Mouse (Mus musculus): Measurements from ENCODE around the gene Wdr20. TPM values are rescaled to one million over a fixed set of nuclear protein-coding genes. Genes with fewer than 3 reads are reported as not detected.

The Wdr20 gene
- total and polyA plus RNA-seq, 3 experiments: 18.8 to 25.8 TPM; not detected in 1

DNA sequence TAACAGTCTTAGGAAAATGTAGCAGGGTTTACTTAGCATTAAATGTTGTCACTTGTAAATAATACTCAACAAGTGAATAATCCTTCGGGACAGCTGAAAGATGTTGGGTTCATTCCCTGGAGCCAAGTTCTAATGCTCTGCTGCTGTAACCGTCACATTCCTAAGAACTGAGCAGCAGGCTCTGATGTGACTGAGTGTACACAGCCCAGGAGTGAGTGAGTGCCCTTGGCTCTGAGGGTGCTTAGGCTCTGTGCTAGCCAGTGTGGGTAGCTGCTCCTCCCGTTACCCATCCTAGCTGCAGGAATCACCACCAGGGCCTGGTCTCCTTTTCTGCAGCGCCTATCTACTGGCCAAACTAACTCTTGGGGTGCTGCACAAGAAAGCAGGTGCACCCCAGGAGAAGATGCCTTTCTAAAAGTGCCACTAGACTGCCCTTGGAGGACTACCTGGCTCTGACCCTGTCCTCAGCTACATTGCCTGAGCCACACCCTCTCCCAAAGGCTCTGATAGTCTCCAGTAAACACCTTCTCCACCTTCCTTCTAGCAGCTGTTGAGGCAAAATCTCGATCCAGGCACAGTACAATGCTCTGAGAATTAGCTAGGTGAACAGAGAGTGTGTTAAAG, 65.0 kb downstream of the Wdr20 start:
- no peaks in the 10 kb centered on the region for H3K4me1 ChIP-seq (ENCODE audit: control insufficient read depth in 1 of 2, insufficient read depth in 2 of 2, low read length in 2 of 2)
- H3K9ac ChIP-seq (ENCODE audit: control insufficient read depth, low read depth, low read length, poor library complexity, severe bottlenecking): no peak overlapping the region
- H3K27me3 ChIP-seq (ENCODE audit: control insufficient read depth in 1 of 2, insufficient read depth in 2 of 2, low read length in 2 of 2): no peaks in the 10 kb centered on the region
- DNase-seq (ENCODE audit: low read depth, low spot score): no peak
- no peak overlapping the region for H3K4me3 ChIP-seq (ENCODE audit: control insufficient read depth in 1 of 2, insufficient read depth in 1 of 2, low read depth in 2 of 2, low read length in 2 of 2)
- no peaks in the 10 kb centered on the region for H3K9me3 ChIP-seq (replicated peaks; ENCODE audit: insufficient read depth, low read length)
- H3K27ac ChIP-seq (ENCODE audit: control insufficient read depth, low read depth, low read length): no peak overlapping the region
- H3K79me2 ChIP-seq (ENCODE audit: control insufficient read depth, insufficient read depth, low read length, poor library complexity): no peaks in the 10 kb centered on the region
- H3K36me3 ChIP-seq (ENCODE audit: control insufficient read depth in 1 of 2, insufficient read depth in 2 of 2, low read length in 2 of 2): no peaks in the 10 kb centered on the region
- TF ChIP-seq MXI1 (IDR thresholded peaks at IDR 0.05; ENCODE audit: low read depth, low read length): no peak
- no peak for TF ChIP-seq HCFC1 (IDR thresholded peaks at IDR 0.05; ENCODE audit: low read depth, low read length)
- no peak for TF ChIP-seq EP300 (IDR thresholded peaks at IDR 0.05; ENCODE audit: low read depth in 1 of 2, low read length in 2 of 2)
- TF ChIP-seq SMC3 (IDR thresholded peaks at IDR 0.05; ENCODE audit: low read depth, low read length): no peak
- no peak for TF ChIP-seq ZMIZ1 (IDR thresholded peaks at IDR 0.05; ENCODE audit: low read depth, low read length)
- TF ChIP-seq MEF2A (IDR thresholded peaks at IDR 0.05; ENCODE audit: extremely low read depth, insufficient replicate concordance, low read depth, low read length, poor library complexity, severe bottlenecking): no peak
- TF ChIP-seq MYB (IDR thresholded peaks at IDR 0.05; ENCODE audit: low read depth, low read length): no peak
- no peak for TF ChIP-seq POLR2A (IDR thresholded peaks at IDR 0.05; ENCODE audit: control insufficient read depth in 1 of 2, insufficient read depth in 1 of 2, low read depth in 1 of 2, low read length in 2 of 2, poor library complexity in 1 of 2)
- TF ChIP-seq RCOR1 (IDR thresholded peaks at IDR 0.05; ENCODE audit: low read depth, low read length): no peak
- no peak for TF ChIP-seq UBTF (IDR thresholded peaks at IDR 0.05; ENCODE audit: borderline replicate concordance, insufficient read depth, low read depth, low read length)
- TF ChIP-seq GABPA (IDR thresholded peaks at IDR 0.05; ENCODE audit: low read depth, low read length): no peak
- no peak for TF ChIP-seq TBP (IDR thresholded peaks at IDR 0.05; ENCODE audit: low read depth, low read length)
- TF ChIP-seq ETS1 (IDR thresholded peaks at IDR 0.05; ENCODE audit: low read depth, low read length): no peak
- TF ChIP-seq JUND (IDR thresholded peaks at IDR 0.05; ENCODE audit: low read depth, low read length): no peak
- no peak for TF ChIP-seq ZC3H11A (IDR thresholded peaks at IDR 0.05; ENCODE audit: low read depth, low read length)
- no peak for TF ChIP-seq NELFE (IDR thresholded peaks at IDR 0.05; ENCODE audit: low read depth, low read length)

DNA sequence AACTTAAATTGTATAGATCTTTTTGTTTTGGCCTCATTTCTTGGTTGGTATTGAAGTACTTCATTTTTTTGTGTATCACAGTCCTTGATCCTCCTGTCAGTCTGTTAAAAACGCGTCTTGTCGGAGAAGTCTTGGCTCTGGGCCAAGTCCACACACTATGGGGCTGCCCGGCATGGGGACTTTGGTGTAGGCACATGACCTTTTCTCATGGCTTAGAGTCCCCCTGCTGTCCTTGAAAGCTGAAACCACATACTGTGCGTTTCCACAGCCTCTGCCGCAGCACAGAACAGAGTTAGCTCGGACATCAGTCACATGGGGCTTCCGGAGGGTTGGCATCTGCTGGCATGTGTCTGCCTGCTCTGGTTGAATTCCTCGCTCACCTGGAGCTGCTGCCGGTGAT, 66.5 kb downstream of the Wdr20 start:
- H3K4me3 ChIP-seq (ENCODE audit: control insufficient read depth in 1 of 2, insufficient read depth in 1 of 2, low read depth in 2 of 2, low read length in 2 of 2): no peak overlapping the region
- H3K36me3 ChIP-seq (ENCODE audit: control insufficient read depth in 1 of 2, insufficient read depth in 2 of 2, low read length in 2 of 2): no peaks in the 10 kb centered on the region
- H3K9me3 ChIP-seq (replicated peaks; ENCODE audit: insufficient read depth, low read length): no peaks in the 10 kb centered on the region
- H3K9ac ChIP-seq (ENCODE audit: control insufficient read depth, low read depth, low read length, poor library complexity, severe bottlenecking): no peak overlapping the region
- no peak for TF ChIP-seq NRF1 (IDR thresholded peaks at IDR 0.05; ENCODE audit: insufficient read depth, low read depth, low read length, poor library complexity, severe bottlenecking)
- TF ChIP-seq SIN3A (IDR thresholded peaks at IDR 0.05; ENCODE audit: low read length): no peak
- TF ChIP-seq CHD2 (IDR thresholded peaks at IDR 0.05; ENCODE audit: low read length): no peak
- TF ChIP-seq POLR2AphosphoS2 (IDR thresholded peaks at IDR 0.05; ENCODE audit: low read length): no peak
- no peak for TF ChIP-seq MEF2A (IDR thresholded peaks at IDR 0.05; ENCODE audit: extremely low read depth, insufficient replicate concordance, low read depth, low read length, poor library complexity, severe bottlenecking)
- no peak for TF ChIP-seq MXI1 (IDR thresholded peaks at IDR 0.05; ENCODE audit: low read depth, low read length)
- TF ChIP-seq GATA1 (IDR thresholded peaks at IDR 0.05; ENCODE audit: low read depth, low read length): no peak
- no peak for TF ChIP-seq ZC3H11A (IDR thresholded peaks at IDR 0.05; ENCODE audit: low read depth, low read length)
- TF ChIP-seq ELF1 (IDR thresholded peaks at IDR 0.05; ENCODE audit: low read depth, low read length): no peak
- no peak for TF ChIP-seq MYC (IDR thresholded peaks at IDR 0.05; ENCODE audit: low read depth, low read length)
- TF ChIP-seq KAT2A (conservative IDR thresholded peaks at IDR 0.05; ENCODE audit: low read depth, low read length): no peak
- no peak for TF ChIP-seq JUND (IDR thresholded peaks at IDR 0.05; ENCODE audit: low read depth, low read length)
- no peak for TF ChIP-seq TAL1 (IDR thresholded peaks at IDR 0.05; ENCODE audit: low read length)
- no peak for TF ChIP-seq EP300 (IDR thresholded peaks at IDR 0.05; ENCODE audit: low read depth in 1 of 2, low read length in 2 of 2)
- H3K27me3 ChIP-seq (ENCODE audit: control insufficient read depth in 1 of 2, insufficient read depth in 2 of 2, low read length in 2 of 2): no peaks in the 10 kb centered on the region
- H3K4me1 ChIP-seq (ENCODE audit: control insufficient read depth in 1 of 2, insufficient read depth in 2 of 2, low read length in 2 of 2): no peaks in the 10 kb centered on the region
- H3K27ac ChIP-seq (ENCODE audit: control insufficient read depth, low read depth, low read length): no peak overlapping the region
- H3K79me2 ChIP-seq (ENCODE audit: control insufficient read depth, insufficient read depth, low read length, poor library complexity): no peaks in the 10 kb centered on the region
- DNase-seq (ENCODE audit: low read depth, low spot score): no peak

Measured in MEL (cell line).